Mouse (Mus musculus) liver, embryonic 14.5 days (tissue): ENCODE measurements around the gene Gyg.

Experiments used
- CTCF ChIP-seq: IDR thresholded peaks from 2 replicates; pipeline ENCODE4 v1.5.1; 2016; ENCODE audit warnings: antibody characterized with exemption, low read depth, control low read depth
- EP300 ChIP-seq: IDR thresholded peaks from 2 replicates; pipeline ENCODE4 v1.6.1; 2016; ENCODE audit warnings: antibody characterized with exemption, low read depth

GRCm38 (mm10) chr3:20108881-20109280 lies 46.2 kb downstream of the Gyg start:
- TF ChIP-seq EP300, result no peak
- TF ChIP-seq CTCF, result no peak
